Mouse (Mus musculus) myocyte (in vitro differentiated cells): ENCODE results near the gene Nol4l. TPM values are rescaled to one million over a fixed set of nuclear protein-coding genes. Genes with fewer than 3 reads are reported as not detected.

Experiments used
- H3K27me3 ChIP-seq: one replicate; pipeline ENCODE4 v1.6.1; 2011; ENCODE audit not compliant: control insufficient read depth, insufficient read depth, insufficient read length
- H3K36me3 ChIP-seq: one replicate; pipeline ENCODE4 v1.6.1; 2011; ENCODE audit not compliant: control insufficient read depth, insufficient read depth
- H3K4me2 ChIP-seq: one replicate; pipeline ENCODE4 v1.6.1; 2011; ENCODE audit warnings: low read depth, control low read depth
- H3K4me3 ChIP-seq: one replicate; pipeline ENCODE4 v1.5.1; 2011; ENCODE audit warnings: mild to moderate bottlenecking, control low read depth, moderate library complexity
- H3K79me2 ChIP-seq: one replicate; pipeline ENCODE4 v1.6.1; 2011; ENCODE audit not compliant: control insufficient read depth, insufficient read depth
- H3ac ChIP-seq: one replicate; pipeline ENCODE4 v1.6.1; 2011; ENCODE audit not compliant: control insufficient read depth, insufficient read length
- CEBPB ChIP-seq: IDR thresholded peaks from 2 replicates; pipeline ENCODE4 v1.6.1; 2011; ENCODE audit warnings: mild to moderate bottlenecking, moderate library complexity; ENCODE audit not compliant: poor library complexity, insufficient read depth, severe bottlenecking
- E2F4 ChIP-seq: IDR thresholded peaks from one replicate; pipeline ENCODE4 v1.6.1; 2011; ENCODE audit warnings: mild to moderate bottlenecking, control low read depth, moderate library complexity; ENCODE audit not compliant: insufficient read depth
- MAX ChIP-seq: IDR thresholded peaks from one replicate; pipeline ENCODE4 v1.6.1; 2011; ENCODE audit warnings: low read depth, mild to moderate bottlenecking, control low read depth
- MYOD1 ChIP-seq, 3 experiments: IDR thresholded peaks; one replicate each; pipeline ENCODE4 v1.6.1; 2011; ENCODE audit warnings: control low read depth in 2 of 3, low read depth in 2 of 3, mild to moderate bottlenecking in 2 of 3, moderate library complexity in 1 of 3; ENCODE audit not compliant: insufficient read length in 2 of 3, control insufficient read depth in 1 of 3
- MYOG ChIP-seq, 3 experiments: IDR thresholded peaks; one replicate each; pipeline ENCODE4 v1.6.1; 2011; ENCODE audit warnings: control low read depth in 2 of 3, low read depth in 2 of 3, mild to moderate bottlenecking in 2 of 3; ENCODE audit not compliant: insufficient read length in 2 of 3, control insufficient read depth in 1 of 3, insufficient read depth in 1 of 3
- POLR2A ChIP-seq: IDR thresholded peaks from one replicate; pipeline ENCODE4 v1.6.1; 2011; ENCODE audit warnings: low read depth, mild to moderate bottlenecking, control low read depth, moderate library complexity; ENCODE audit not compliant: insufficient read length
- POLR2AphosphoS2 ChIP-seq: IDR thresholded peaks from one replicate; pipeline ENCODE4 v1.6.1; 2011; ENCODE audit warnings: low read depth, control low read depth; ENCODE audit not compliant: insufficient read length
- REST ChIP-seq: IDR thresholded peaks from one replicate; pipeline ENCODE4 v1.6.1; 2011; ENCODE audit warnings: mild to moderate bottlenecking, control low read depth, moderate library complexity; ENCODE audit not compliant: insufficient read depth, insufficient read length
- SRF ChIP-seq: IDR thresholded peaks from one replicate; pipeline ENCODE4 v1.6.1; 2011; ENCODE audit warnings: low read depth; ENCODE audit not compliant: control insufficient read depth, insufficient read length
- TCF12 ChIP-seq: IDR thresholded peaks from one replicate; pipeline ENCODE4 v1.6.1; 2011; ENCODE audit warnings: mild to moderate bottlenecking, control low read depth; ENCODE audit not compliant: poor library complexity, insufficient read depth, severe bottlenecking
- TCF3 ChIP-seq: IDR thresholded peaks from one replicate; pipeline ENCODE4 v1.6.1; 2011; ENCODE audit warnings: low read depth, control low read depth; ENCODE audit not compliant: insufficient read length
- USF1 ChIP-seq: IDR thresholded peaks from one replicate; pipeline ENCODE4 v1.6.1; 2011; ENCODE audit warnings: low read depth, mild to moderate bottlenecking, control low read depth, moderate library complexity
- polyA plus RNA-seq: library from polyadenylated mRNA; unstranded; fragments of >200 nt; fragmentation: generic; extraction: Trizol; gene quantifications from one replicate; pipeline ENCODE4 v1.2.1, GENCODE M21; 2012; ENCODE audit warnings: missing spikeins

The Nol4l gene
- polyA plus RNA-seq, 1 experiment = 0.44 TPM

DNA sequence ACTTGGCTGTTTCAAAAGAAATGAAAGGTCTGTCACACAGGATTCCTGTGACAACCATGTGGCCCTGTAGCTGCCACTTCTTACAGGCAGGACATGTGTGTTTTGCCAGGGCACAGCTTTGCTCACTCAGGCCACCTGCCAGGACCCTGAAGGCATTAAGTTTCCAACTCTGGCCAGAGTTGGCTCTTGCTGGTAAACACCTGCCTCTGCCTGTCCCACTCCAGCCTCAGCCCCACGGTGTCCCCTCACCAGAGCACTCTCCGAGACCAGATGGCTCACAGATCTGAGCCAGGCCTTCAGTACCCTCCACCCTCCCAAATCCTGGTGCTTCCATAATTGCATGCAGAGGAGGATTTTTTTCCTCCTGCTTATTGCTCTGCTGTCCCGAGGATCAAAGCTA is 58.8 kb downstream of the Nol4l start:
- H3K27me3 ChIP-seq = peaks cover 4% of the 10 kb centered on the region
- TF ChIP-seq TCF12 (peak; percentile 6), MYOG (IDR thresholded peaks at IDR 0.05; ENCODE audit: control insufficient read depth in 1 of 3, insufficient read depth in 1 of 3, insufficient read length in 2 of 3, low read depth in 2 of 3) (peak in 2 of 3 experiments; percentile 33 to 49), TCF3 (peak; percentile 18), POLR2AphosphoS2 (no peak), E2F4 (no peak), SRF (no peak), MYOD1 (IDR thresholded peaks at IDR 0.05; ENCODE audit: control insufficient read depth in 1 of 3, insufficient read length in 2 of 3, low read depth in 2 of 3) (peak; percentile 63 to 95 (median 95)), CEBPB (no peak)
- no peak overlapping the region for H3K4me2 ChIP-seq
- H3ac ChIP-seq = no peak overlapping the region
- no peaks in the 10 kb centered on the region for H3K36me3 ChIP-seq
- H3K4me3 ChIP-seq = no peak overlapping the region
- no peaks in the 10 kb centered on the region for H3K79me2 ChIP-seq

DNA sequence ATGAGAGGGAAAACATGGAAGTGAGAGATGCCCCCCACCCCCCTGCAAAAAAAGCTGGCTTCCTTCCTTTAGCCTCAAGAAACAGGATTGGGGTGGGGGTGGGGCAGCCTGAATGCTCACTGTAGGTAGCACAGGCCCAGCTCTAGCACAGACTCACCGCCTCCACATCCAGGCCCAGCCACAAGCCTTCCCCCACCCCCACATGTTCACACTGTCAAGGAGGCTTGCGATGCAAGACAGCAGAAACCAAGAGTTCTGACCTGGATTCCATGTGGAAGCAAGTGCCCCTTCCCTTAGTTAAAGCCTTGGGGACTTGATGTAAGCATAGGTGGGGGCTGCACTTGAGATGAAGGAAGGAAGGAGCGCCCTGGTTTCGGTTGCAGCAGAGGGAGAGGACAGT is 60.0 kb downstream of the Nol4l start:
- TF ChIP-seq POLR2A (no peak), E2F4 (no peak), POLR2AphosphoS2 (no peak), MYOD1 (IDR thresholded peaks at IDR 0.05; ENCODE audit: control insufficient read depth in 1 of 3, insufficient read length in 2 of 3, low read depth in 2 of 3) (no peak), USF1 (no peak), CEBPB (no peak), SRF (no peak), TCF3 (no peak), MAX (no peak), TCF12 (no peak), REST (no peak)
- H3K4me3 ChIP-seq = no peak overlapping the region
- H3K79me2 ChIP-seq = no peaks in the 10 kb centered on the region
- peaks cover 4% of the 10 kb centered on the region for H3K27me3 ChIP-seq
- H3K36me3 ChIP-seq = no peaks in the 10 kb centered on the region
- no peak overlapping the region for H3ac ChIP-seq
- no peak overlapping the region for H3K4me2 ChIP-seq

DNA sequence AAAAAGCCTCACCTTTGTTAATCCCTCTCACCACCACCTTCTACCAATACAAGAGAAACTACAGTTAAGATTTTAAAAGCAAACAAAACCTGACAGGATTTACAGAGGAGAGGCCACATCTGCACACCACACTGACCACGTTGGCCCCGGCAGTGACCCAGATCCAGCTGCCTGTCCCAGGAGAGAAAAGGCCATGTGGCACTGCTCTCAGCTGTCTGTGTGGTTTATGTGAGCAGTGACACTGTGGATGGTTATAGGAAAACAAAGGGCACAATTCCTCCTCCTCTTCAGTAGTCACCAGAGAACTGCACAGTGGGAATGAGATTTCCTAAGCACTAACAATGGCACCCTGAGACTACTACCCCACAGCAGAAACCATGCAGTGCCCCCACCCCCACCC is 60.5 kb downstream of the Nol4l start:
- H3ac ChIP-seq = no peak overlapping the region
- H3K79me2 ChIP-seq = no peaks in the 10 kb centered on the region
- H3K36me3 ChIP-seq = no peaks in the 10 kb centered on the region
- TF ChIP-seq CEBPB (no peak), USF1 (no peak), POLR2AphosphoS2 (no peak), MYOD1 (IDR thresholded peaks at IDR 0.05; ENCODE audit: control insufficient read depth in 1 of 3, insufficient read length in 2 of 3, low read depth in 2 of 3) (no peak), POLR2A (no peak), E2F4 (no peak), MYOG (IDR thresholded peaks at IDR 0.05; ENCODE audit: control insufficient read depth in 1 of 3, insufficient read depth in 1 of 3, insufficient read length in 2 of 3, low read depth in 2 of 3) (peak in 1 of 3 experiments; percentile 22)
- H3K4me2 ChIP-seq = no peak overlapping the region
- H3K4me3 ChIP-seq = no peak overlapping the region
- H3K27me3 ChIP-seq = peaks cover 3% of the 10 kb centered on the region

DNA sequence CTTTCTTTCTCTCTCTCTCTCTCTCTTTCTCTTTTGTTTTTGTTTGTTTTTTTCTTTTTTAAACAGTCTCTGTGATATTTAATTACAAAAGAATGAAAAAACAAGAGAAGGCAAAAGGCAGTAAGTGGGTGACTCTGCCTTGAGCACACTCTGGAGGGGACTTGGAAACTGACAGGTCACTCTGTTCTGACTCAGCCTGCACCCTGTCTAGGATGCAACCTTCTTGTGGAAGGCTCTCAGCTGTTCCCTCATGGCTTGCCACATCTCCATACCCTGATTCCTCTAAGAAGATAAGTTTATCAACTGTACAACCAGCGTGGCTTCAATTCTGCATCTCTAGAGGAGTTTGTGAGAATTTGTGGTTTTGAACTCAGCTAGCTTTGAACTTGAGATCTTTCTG is 62.4 kb downstream of the Nol4l start:
- no peak overlapping the region for H3ac ChIP-seq
- H3K36me3 ChIP-seq = no peaks in the 10 kb centered on the region
- H3K4me3 ChIP-seq = no peak overlapping the region
- no peaks in the 10 kb centered on the region for H3K79me2 ChIP-seq
- H3K4me2 ChIP-seq = no peak overlapping the region
- H3K27me3 ChIP-seq = no peaks in the 10 kb centered on the region
- TF ChIP-seq MAX (no peak), TCF12 (no peak), POLR2A (no peak), REST (no peak), MYOD1 (IDR thresholded peaks at IDR 0.05; ENCODE audit: control insufficient read depth in 1 of 3, insufficient read length in 2 of 3, low read depth in 2 of 3) (no peak), POLR2AphosphoS2 (no peak)

DNA sequence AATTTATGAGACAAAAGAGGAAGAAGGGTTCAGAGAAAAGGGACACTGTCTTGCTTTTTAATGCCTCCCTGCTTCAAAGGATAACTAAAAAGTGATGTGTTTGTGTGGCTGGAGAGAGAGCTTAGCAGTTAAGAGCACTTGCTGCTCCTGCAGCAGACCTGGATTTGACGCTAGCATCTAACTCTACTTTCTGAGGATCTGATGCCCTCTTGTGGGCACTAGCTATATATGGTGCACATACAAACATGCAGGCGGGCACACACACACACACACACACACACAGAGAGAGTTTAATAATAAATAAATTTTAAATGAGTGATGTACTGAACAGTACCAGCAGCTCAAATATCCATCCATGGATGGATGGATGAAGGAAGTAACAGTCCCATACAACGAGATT is 66.5 kb downstream of the Nol4l start:
- no peaks in the 10 kb centered on the region for H3K36me3 ChIP-seq
- H3ac ChIP-seq = no peak overlapping the region
- TF ChIP-seq POLR2AphosphoS2 (no peak), MYOD1 (IDR thresholded peaks at IDR 0.05; ENCODE audit: control insufficient read depth in 1 of 3, insufficient read length in 2 of 3, low read depth in 2 of 3) (no peak), SRF (no peak), REST (no peak), TCF3 (no peak), E2F4 (no peak), MAX (no peak), TCF12 (no peak), POLR2A (no peak), USF1 (no peak), MYOG (IDR thresholded peaks at IDR 0.05; ENCODE audit: control insufficient read depth in 1 of 3, insufficient read depth in 1 of 3, insufficient read length in 2 of 3, low read depth in 2 of 3) (no peak), CEBPB (no peak)
- peaks cover 7% of the 10 kb centered on the region for H3K27me3 ChIP-seq
- H3K4me2 ChIP-seq = no peak overlapping the region
- H3K4me3 ChIP-seq = no peak overlapping the region
- H3K79me2 ChIP-seq = no peaks in the 10 kb centered on the region
